Mouse (Mus musculus) limb, embryonic 11.5 days (tissue): ENCODE measurements around the gene Tuba1b. TPM values are rescaled to one million over a fixed set of nuclear protein-coding genes. Genes with fewer than 3 reads are reported as not detected.

Source experiments
- polyA plus RNA-seq: library from polyadenylated mRNA; unstranded; fragments of >200 nt; fragmentation: Nextera tagmentation; extraction: Ambion mirVana; gene quantifications from 2 replicates; pipeline ENCODE4 v1.2.1, GENCODE M21; 2014

Tuba1b gene
- polyA plus RNA-seq, 1 experiment from 2014 or later = 2,358 TPM

Other genes starting within 250 kb of the Tuba1b start
- gene Ccdc65, start 226.4 kb downstream of the Tuba1b start, polyA plus RNA-seq = 0.48 and 1.3 TPM in 2 replicates
- 24.3 and 25.7 TPM in 2 replicates for gene Fkbp11, start 206.4 kb downstream of the Tuba1b start, polyA plus RNA-seq
- 34.7 and 36.4 TPM in 2 replicates for gene Arf3, start 171.4 kb downstream of the Tuba1b start, polyA plus RNA-seq
- 0.81 and 1.5 TPM in 2 replicates for gene Wnt10b, start 156.4 kb downstream of the Tuba1b start, polyA plus RNA-seq
- gene Wnt1, start 144.7 kb downstream of the Tuba1b start, polyA plus RNA-seq = not detected in 2 replicates
- not detected in 2 replicates for gene Ddn, start 125.1 kb downstream of the Tuba1b start, polyA plus RNA-seq
- gene Prkag1, start 103.0 kb downstream of the Tuba1b start, polyA plus RNA-seq = 79.3 and 84.6 TPM in 2 replicates
- gene Kmt2d, start 63.4 kb downstream of the Tuba1b start, polyA plus RNA-seq = 17.6 and 21.6 TPM in 2 replicates
- gene Rhebl1, start 40.0 kb downstream of the Tuba1b start, polyA plus RNA-seq = 19.8 and 22.2 TPM in 2 replicates
- gene Dhh, start 36.0 kb downstream of the Tuba1b start, polyA plus RNA-seq = 0.15 and 0.23 TPM in 2 replicates
- gene Lmbr1l, start 16.3 kb downstream of the Tuba1b start, polyA plus RNA-seq = 5.5 and 6.2 TPM in 2 replicates
- gene Gm49450, start 19.0 kb upstream of the Tuba1b start, polyA plus RNA-seq = not detected in 2 replicates
- gene Tuba1a, start 19.1 kb upstream of the Tuba1b start, polyA plus RNA-seq = 1,453 and 1,516 TPM in 2 replicates
- 146 and 157 TPM in 2 replicates for gene Tuba1c, start 95.3 kb upstream of the Tuba1b start, polyA plus RNA-seq
- 0.10 and 0.11 TPM in 2 replicates for gene Prph, start 120.6 kb upstream of the Tuba1b start, polyA plus RNA-seq
- gene Troap, start 140.0 kb upstream of the Tuba1b start, polyA plus RNA-seq = 33.4 and 37.2 TPM in 2 replicates
- gene C1ql4, start 153.3 kb upstream of the Tuba1b start, polyA plus RNA-seq = not detected in 2 replicates
- gene Dnajc22, start 158.6 kb upstream of the Tuba1b start, polyA plus RNA-seq = 0.61 and 0.62 TPM in 2 replicates
- gene Spats2, start 191.4 kb upstream of the Tuba1b start, polyA plus RNA-seq = 69.2 and 70.1 TPM in 2 replicates